10 mouse cellular contexts compared by ENCODE assay signal in the genomic region with DNA sequence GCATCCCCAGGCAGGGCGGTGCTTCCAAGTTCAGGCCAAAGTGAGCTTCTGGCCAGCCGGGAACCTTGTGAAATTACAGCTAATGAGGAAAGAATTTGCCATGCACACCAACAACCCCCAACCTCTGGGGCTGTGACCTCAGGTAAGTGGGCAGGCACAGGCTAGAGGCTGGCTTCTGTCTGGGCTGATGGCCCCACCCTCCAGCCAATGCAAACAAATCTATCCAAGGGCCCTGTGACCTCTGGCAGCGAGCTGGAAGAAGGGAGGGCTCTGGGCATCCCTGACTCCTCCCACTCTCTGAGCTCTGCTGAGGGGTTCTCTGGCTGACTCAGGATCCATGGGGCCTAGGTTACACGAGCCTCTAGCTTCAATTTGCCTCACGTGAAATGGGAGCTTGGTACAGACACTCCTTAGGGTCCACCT. TPM values are rescaled to one million over a fixed set of nuclear protein-coding genes. Genes with fewer than 3 reads are reported as not detected.
A peak's percentile ranks its signal among the peaks of the same experiment; 100 is the strongest.
DNase-seq lines count a peak whose midpoint lies in the region; ATAC-seq and TF ChIP-seq lines count a peak whose summit lies in the region.
"Had no signal": no experiment of that assay in that cellular context is flagged by ENCODE, and none has a peak within 500 bp of the region (broad histone marks: within the 10 kb centered on the region; RNA-seq: fewer than 3 reads in every experiment).

No protein-coding gene starts in this region.

- H3K27ac ChIP-seq in embryonic facial prominence, embryonic 10.5 days (replicated peaks), result peak overlapping the region; percentile 81
- H3K27ac ChIP-seq in kidney, adult 2 months (ENCODE audit: insufficient read depth, low read depth, low read length), result no peak overlapping the region
- H3K27ac ChIP-seq in midbrain, embryonic 16.5 days (ENCODE audit: low read length), result no peak overlapping the region
- H3K27ac ChIP-seq: macrophage had no signal

- H3K4me3 ChIP-seq in embryonic facial prominence, embryonic 10.5 days, result peak overlapping the region; percentile 12; the same call in 1 of the 2 replicates
- no peak overlapping the region for H3K4me3 ChIP-seq in kidney, adult 2 months (ENCODE audit: insufficient read depth, low read depth, low read length)
- H3K4me3 ChIP-seq in lung, adult 2 months (replicated peaks; ENCODE audit: extremely low read depth, low read depth, low read length), result no peak overlapping the region
- H3K4me3 ChIP-seq in midbrain, embryonic 16.5 days (ENCODE audit: low read depth, low read length), result no peak overlapping the region

- no peak for TF ChIP-seq POLR2A in kidney, adult 2 months (IDR thresholded peaks at IDR 0.05; ENCODE audit: low read depth, low read length)
- TF ChIP-seq POLR2A in lung, adult 2 months (IDR thresholded peaks at IDR 0.05; ENCODE audit: borderline replicate concordance, extremely low read depth, low read depth, low read length), result no peak

- H3K4me2 ChIP-seq in midbrain, embryonic 16.5 days (ENCODE audit: low read length), result no peak overlapping the region

- WGBS in embryonic facial prominence, embryonic 10.5 days, result 15% methylated on average over 5 of the region's 5 CpGs
- WGBS in kidney, adult 2 months, result 27% methylated on average over 5 of the region's 5 CpGs
- 30% methylated on average over 5 of the region's 5 CpGs for WGBS in lung, adult 2 months
- WGBS in midbrain, embryonic 16.5 days, result 37% methylated on average over 5 of the region's 5 CpGs

- no peaks in the 10 kb centered on the region for H3K9me3 ChIP-seq in embryonic facial prominence, embryonic 10.5 days
- no peaks in the 10 kb centered on the region for H3K9me3 ChIP-seq in midbrain, embryonic 16.5 days (replicated peaks; ENCODE audit: control insufficient read depth, low read length, poor library complexity, severe bottlenecking)

- H3K4me1 ChIP-seq in embryonic facial prominence, embryonic 10.5 days, result peaks cover 25% of the 10 kb centered on the region
- no peaks in the 10 kb centered on the region for H3K4me1 ChIP-seq in kidney, adult 2 months (ENCODE audit: control insufficient read depth, insufficient read depth, low read length)
- H3K4me1 ChIP-seq in lung, adult 2 months (ENCODE audit: control insufficient read depth, insufficient read depth, low read length), result no peaks in the 10 kb centered on the region
- H3K4me1 ChIP-seq in midbrain, embryonic 16.5 days (ENCODE audit: control insufficient read depth, insufficient read depth, low read length), result no peaks in the 10 kb centered on the region

- ATAC-seq in midbrain, embryonic 16.5 days, result no peak
- ATAC-seq in megakaryocyte-erythroid progenitor cell, adult 5-6 weeks (replicated peaks; ENCODE audit: low FRiP score, low TSS enrichment, poor library complexity, severe bottlenecking), result no peak

- H3K9ac ChIP-seq in midbrain, embryonic 16.5 days (ENCODE audit: low read depth, low read length), result no peak overlapping the region

- no peak for TF ChIP-seq CTCF in kidney, adult 2 months (conservative IDR thresholded peaks at IDR 0.05; ENCODE audit: insufficient read depth, insufficient read length, low read depth, low read length)
- TF ChIP-seq CTCF in lung, adult 2 months (IDR thresholded peaks at IDR 0.05; ENCODE audit: insufficient read depth, low read length), result no peak

- no peaks in the 10 kb centered on the region for H3K27me3 ChIP-seq in embryonic facial prominence, embryonic 10.5 days (replicated peaks; ENCODE audit: low read depth, poor library complexity, severe bottlenecking)
- H3K27me3 ChIP-seq in kidney, adult 2 months (replicated peaks; ENCODE audit: control insufficient read depth, insufficient read depth, low read length), result no peaks in the 10 kb centered on the region
- no peaks in the 10 kb centered on the region for H3K27me3 ChIP-seq in midbrain, embryonic 16.5 days (ENCODE audit: control insufficient read depth, insufficient read depth, low read depth, low read length)

- peak; percentile 47 for DNase-seq in Muller cell, postnatal 12 days (ENCODE audit: inconsistent ontology term)
- peak; percentile 79 for DNase-seq in embryonic facial prominence, embryonic 10.5 days (ENCODE audit: low spot score)
- peak; percentile 62 for DNase-seq in kidney, adult 2 months
- DNase-seq in lung, adult 2 months, result peak; percentile 55
- DNase-seq in thymus, postnatal 0 days (ENCODE audit: low spot score), result no peak
- DNase-seq in gastrocnemius, postnatal 4 days (ENCODE audit: low spot score in 2 of 2), result no peak
- DNase-seq: thymus, postnatal 14 days had no signal

- peaks cover 14% of the 10 kb centered on the region for H3K36me3 ChIP-seq in embryonic facial prominence, embryonic 10.5 days (replicated peaks)
- H3K36me3 ChIP-seq in kidney, adult 2 months (ENCODE audit: control insufficient read depth, insufficient read depth, low read length), result no peaks in the 10 kb centered on the region
- no peaks in the 10 kb centered on the region for H3K36me3 ChIP-seq in midbrain, embryonic 16.5 days (ENCODE audit: control insufficient read depth, insufficient read depth, low read length)

RNA-seq across cellular contexts. Expression of a gene that starts 56.5 kb away (rescaled TPM):
- 38.9 and 42.5 TPM in 2 replicates for polyA plus RNA-seq in embryonic facial prominence, embryonic 10.5 days (2016; fragmentation: Nextera tagmentation; extraction: Ambion mirVana)
- 29.2 and 31.7 TPM in 2 replicates for polyA plus RNA-seq in kidney, adult 2 months (2012; rRNA removed)
- polyA plus RNA-seq in lung, adult 2 months (2012; rRNA removed), result 32.6 and 43.9 TPM in 2 replicates
- polyA plus RNA-seq in thymus, postnatal 0 days (2015; fragmentation: Nextera tagmentation; extraction: Ambion mirVana), result 33.9 and 34.3 TPM in 2 replicates
- polyA plus RNA-seq in midbrain, embryonic 16.5 days (2015; fragmentation: Nextera tagmentation; extraction: Ambion mirVana), result 58.5 and 59.5 TPM in 2 replicates
- 10 to 100 TPM; 27.7 to 34.3 TPM for total RNA-seq in gastrocnemius, postnatal 4 days (2021)
- 48.0 and 76.0 TPM in 2 replicates for total RNA-seq in megakaryocyte-erythroid progenitor cell, adult 5-6 weeks (2014; fragmentation: Nextera tagmentation)
- 39.2 and 49.8 TPM in 2 replicates for total RNA-seq in megakaryocyte-erythroid progenitor cell, adult 5-6 weeks (2017)

Comparison
In these comparisons a context has a peak if more than half of its experiments do, and no peak if none do; other contexts are left out.
1. DNase-seq: peak in Muller cell, postnatal 12 days (single experiment), embryonic facial prominence, embryonic 10.5 days (single experiment), kidney, adult 2 months (single experiment) and lung, adult 2 months (single experiment); none in thymus, postnatal 0 days (single experiment) and gastrocnemius, postnatal 4 days (0 of 2).